Mouse (Mus musculus) layer of hippocampus, postnatal 14 days (tissue): ENCODE measurements around the gene Eml4. TPM values are rescaled to one million over a fixed set of nuclear protein-coding genes. Genes with fewer than 3 reads are reported as not detected.

Experiments used
- DNase-seq, 2 experiments: peaks; one replicate each; pipeline ENCODE4 v3.0.0; 2021 to 2022; ENCODE audit warnings: low spot score in 2 of 2, mixed read lengths in 1 of 2
- long read RNA-seq, 2 experiments: library from polyadenylated mRNA; stranded (forward); transcript quantifications; one replicate each; pipeline ENCODE4 v2.0.0; 2021
- total RNA-seq, 2 experiments: library from RNA; stranded (reverse); gene quantifications; 2 replicates each; pipeline ENCODE4 v1.2.3; 2021

The Eml4 gene
- total RNA-seq = 10 to 100 TPM; 28.7 to 29.4 TPM
- long read RNA-seq, experiment 1, full-length matches to known transcripts = 12 of 31 reads
- long read RNA-seq, experiment 1, partial matches to known transcripts = 2 of 31 reads
- long read RNA-seq, experiment 1, other reads (novel, unspliced or antisense) = 17 of 31 reads
- long read RNA-seq, experiment 2, full-length matches to known transcripts = 19 of 35 reads
- long read RNA-seq, experiment 2, partial matches to known transcripts = 1 of 35 reads
- long read RNA-seq, experiment 2, other reads (novel, unspliced or antisense) = 15 of 35 reads

DNA sequence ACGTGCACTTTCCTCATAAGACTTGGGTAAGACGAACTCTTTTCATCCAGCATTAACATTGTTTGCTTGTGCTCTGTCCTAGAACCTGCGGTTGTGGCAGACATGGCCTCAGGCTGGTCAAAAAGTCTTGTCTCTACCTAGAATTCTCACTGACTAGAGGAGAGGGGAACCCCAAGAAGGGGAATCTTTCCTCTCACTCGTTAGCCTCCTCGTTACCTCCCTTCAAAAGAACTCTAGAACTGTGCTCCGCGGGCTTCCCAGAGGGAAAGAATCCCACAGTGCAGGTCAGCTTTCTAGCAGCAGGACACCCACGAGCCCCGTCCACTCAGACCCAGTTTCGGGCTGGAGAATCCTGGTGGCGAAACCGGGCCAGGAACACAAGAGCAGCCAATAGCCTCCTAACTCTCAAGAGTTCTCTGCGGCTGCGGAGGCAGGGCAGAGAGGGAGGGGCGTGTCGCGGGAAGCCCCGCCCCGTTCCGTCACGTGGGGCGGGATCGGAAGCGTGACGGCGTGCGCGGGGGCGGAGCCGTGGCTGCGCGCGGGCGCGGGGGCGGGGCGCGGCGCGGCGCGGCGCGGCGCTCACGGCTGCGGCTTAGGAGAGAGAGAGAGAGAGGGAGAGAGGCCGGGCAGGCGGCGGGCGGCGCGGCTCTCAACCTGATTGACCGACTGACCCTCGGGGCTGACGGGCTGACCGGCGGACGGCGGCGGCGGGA is at the start of gene Eml4:
Eml4 (plus strand) TSS at position 553 of the 713 bp plus-strand sequence.
- DNase-seq = peak; percentile 93 to 95

DNA sequence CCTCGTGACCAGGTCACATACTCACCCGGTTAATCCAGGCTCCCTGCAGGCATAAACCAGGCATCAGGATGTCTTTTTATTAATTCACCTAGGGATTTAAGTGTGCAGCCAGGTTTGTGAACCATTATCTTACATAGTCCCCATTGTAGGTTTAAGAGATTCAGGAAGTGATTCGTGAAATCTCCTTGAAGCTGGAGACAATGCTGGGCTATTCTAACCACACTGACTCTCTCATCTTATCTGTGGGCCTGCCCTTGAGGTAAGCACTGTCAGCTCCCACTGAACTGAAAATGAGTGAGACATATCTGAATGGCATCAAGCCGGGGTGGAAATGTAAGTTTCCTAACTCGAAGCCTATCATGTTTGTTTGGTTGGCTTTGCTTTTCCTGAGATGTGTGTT is 49.3 kb upstream of the Eml4 start:
- DNase-seq = no peak

DNA sequence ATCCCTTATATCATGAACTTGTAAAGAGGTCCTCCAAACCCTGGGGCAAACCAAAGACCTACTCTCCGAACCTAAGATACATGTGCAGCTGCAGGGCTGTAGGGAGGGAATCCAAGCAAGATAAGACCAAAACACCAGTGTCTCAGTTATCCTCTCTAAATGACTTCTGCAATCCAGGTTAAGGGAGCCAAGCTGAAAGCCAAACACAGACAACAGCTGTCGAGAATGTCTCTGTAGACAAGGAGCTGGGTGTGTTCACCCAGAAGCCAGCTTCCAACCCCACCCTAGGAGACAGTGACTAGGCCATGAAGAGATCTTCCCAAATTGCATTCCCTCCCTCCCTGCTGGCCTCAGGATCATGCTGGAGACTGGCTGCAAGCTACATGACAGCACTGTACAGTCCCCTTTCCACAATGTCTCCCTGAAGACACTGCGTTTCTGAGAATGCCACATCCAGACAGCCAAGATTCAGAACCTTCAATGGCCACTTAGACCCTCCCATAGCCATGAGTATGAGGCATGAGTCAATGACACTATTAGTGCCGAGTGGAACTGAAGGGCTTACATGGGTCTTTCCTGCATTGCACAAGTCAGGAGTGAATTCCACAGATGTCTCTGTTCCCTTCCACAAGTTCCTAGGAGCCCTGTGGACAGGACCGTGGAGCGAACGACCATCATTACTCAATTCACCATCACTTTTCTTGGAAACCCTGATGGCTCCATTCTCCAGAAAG is 46.5 kb upstream of the Eml4 start:
- no peak for DNase-seq

DNA sequence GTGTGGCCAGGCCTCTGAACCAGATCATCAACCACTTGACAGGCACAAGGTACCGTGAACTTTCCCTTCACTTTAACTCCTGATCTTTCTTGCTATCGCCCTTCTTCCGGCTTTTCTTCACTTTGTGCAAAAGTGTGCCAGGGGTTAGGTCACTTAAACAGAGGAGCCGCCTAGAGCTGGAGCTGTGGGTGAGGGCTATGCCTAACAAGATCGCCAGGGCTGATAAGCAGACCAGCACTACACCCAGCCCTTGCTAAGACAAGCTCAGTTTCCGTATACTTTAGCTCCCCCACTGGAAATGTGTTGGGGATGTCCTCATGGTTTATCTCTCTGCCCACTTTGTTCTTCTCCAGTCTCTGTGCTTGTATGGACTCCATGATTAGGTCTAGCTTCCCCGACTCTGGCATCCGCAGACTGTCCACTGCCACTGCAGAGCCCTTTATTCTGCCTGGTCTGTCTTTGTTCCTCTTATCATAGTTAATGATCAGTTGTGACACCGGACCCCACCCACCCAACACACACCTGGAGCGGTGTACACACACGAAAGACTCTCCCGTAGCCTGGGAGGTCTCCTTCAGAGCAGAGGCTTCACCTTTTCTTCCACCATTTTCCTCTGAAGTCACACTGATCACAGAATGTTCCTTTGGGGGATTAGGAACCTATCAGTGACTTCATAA is 43.6 kb upstream of the Eml4 start:
- DNase-seq = no peak

DNA sequence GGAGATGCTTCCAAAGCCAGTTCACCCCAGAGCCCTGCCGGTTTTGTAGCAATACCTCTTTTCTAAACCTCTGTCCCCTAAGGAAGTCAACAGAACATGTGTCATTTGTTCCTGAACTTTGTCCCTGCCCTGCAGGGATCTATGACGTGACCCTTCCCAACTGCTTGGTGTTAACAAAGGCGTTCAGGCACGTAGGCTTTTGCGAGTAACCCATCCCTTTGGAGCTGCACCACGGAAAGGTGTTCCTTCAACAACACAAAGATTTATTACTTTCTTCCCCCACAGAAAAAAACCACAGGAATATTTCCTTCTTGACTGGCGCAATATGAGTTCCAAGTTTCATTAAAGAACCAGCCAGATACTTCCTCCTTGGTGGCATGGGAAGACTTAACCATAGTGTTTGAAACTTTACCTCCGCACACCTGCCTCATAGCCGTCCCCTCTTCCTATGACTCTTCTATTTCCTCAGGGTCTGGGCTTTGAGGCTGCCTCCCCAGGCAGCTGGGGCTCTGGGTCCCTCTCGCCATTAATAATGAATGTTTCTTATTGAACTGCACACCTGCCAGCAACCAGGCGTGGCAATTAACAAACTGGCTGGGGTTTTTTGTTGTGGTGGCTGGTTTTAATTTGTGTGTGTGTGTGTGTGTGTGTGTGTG is 43.0 kb upstream of the Eml4 start:
- DNase-seq = no peak

DNA sequence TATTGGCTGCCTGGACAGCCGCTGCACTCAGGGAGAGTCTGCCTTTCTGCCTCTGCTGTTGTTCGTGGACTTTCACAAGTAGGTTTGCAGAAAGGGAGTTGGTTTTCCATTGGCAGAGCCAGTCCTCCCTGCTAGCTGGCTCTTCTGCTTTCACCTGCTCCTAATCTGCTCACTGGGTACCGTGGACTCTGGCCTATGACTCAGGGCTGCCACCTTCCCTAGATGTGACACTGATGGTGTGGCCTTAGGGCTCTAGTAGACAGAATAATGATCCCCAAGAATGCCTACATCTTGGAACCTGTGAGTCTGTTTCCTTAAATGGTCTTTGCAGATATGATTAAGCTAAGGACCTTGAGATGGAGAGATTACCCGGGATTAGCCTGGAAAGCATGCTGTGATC is 42.3 kb upstream of the Eml4 start:
- DNase-seq = no peak

DNA sequence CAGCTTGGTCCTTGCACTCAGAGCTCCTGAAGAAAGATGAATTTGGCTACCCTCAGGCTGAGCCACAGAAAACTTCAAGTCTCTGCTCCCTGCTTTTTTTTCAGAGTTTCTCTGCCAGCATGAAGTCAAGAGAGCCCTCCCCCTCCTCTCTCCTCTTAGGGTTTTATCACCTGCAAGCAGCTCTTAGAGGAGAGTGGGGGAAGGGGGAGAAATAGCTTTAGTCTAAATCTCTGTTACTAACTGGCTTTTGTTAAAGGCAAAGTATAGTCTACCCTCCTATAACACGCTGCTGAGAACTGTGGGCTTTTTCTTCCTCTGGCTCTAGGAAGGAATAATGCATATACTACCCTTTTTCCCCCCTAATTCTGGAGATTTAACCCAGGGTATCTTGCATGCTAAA is 41.5 kb upstream of the Eml4 start:
- no peak for DNase-seq

DNA sequence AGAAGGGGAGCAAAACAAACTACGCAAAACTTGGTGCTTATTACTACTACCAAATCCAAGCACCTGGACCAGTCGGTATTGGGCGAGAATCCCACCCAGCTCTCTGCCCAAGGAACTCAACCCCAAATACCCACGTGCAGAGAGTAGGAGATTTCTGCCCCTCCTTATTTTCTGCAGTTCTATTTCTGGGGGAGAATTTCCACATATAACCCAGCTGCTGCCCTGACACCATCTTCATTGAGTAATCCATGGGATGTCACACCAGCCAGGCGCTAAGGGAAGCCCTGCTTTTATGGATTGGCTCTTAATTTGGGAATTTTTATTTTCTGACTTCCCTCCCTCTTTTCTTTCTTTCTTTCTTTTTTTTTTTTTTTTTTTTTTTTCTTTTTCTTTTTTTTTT is 38.9 kb upstream of the Eml4 start:
- no peak for DNase-seq

DNA sequence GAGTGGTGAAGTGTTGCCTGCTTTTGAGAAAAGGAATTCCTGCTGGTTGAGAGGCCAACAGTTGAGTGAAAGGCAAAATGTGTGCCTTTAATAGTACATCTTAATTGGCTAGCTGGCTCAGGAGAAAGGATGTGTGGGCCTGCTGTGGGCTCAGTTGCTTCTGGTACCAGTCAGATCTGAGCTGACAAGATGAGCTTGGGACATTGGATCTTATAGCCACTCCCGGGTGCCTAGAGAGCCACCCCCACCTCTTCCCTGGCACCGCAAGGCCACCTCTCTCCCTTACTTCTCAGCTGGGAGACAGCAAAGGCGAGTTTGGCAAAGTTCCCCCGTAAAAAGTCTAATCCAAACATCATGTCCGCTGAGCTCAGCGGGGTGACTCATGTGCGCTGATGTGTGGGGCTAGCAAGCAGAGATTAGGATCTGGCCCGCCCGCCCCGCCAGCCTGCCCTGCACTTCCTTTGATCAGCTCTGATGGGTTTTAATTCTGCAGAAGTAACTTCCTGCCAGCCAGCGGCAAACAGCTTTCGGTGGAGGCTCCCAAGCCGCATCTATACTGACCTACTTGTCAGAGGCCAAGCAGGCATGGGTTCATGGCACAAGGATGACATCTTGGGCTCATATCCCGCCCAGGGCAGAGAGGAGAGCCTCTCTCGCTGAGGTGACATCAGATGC is 38.4 kb upstream of the Eml4 start:
- DNase-seq = no peak

DNA sequence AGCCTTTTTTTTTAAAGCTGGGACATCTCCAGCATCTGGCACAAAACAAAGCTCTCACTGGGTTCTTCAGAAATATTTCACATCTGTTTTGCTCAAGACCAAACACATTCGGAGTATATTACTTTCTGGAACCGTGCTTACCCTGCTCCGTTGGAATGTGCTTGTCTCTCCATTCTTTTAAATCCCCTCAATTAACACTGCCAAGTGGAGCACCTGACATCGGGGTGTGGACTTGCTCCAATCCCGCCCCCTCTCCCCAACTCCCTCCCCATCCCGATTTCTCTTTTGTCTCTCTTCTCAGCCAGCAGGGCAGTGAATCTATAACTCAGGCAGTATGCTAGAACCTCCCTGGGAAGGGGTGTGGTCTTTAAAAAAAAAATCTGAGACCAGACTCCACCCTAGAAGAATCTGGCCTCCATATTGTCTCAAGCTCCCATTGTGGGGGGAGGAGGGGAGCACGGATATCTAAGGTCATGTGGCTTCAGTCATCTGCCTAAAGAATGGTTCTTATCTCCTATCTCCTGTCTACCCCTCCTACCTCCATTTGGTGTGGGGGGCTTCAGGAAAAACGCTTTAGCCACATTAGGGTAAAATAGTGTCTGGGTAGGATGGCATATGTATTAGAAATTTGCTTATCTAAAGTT is 37.6 kb upstream of the Eml4 start:
- no peak for DNase-seq

DNA sequence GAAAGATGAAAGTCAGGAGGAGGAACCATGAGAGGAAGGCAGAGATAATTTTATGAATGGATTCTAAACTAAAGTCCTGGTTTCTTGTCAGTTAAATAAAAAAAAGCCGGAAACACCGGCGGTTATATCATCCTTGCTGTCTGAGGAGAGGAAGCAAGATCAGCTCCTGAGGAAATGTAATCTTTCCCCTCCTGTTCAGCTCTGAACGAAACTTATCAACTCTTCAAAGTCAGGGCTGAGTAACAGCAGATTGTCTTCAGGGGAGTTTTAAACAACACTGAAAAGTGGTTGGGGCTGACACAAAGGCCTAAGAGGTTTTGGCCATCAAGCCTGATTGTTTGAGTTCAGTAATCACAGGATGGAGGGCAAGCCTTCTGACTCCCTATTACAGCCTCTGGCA is 35.3 kb upstream of the Eml4 start:
- DNase-seq = no peak

DNA sequence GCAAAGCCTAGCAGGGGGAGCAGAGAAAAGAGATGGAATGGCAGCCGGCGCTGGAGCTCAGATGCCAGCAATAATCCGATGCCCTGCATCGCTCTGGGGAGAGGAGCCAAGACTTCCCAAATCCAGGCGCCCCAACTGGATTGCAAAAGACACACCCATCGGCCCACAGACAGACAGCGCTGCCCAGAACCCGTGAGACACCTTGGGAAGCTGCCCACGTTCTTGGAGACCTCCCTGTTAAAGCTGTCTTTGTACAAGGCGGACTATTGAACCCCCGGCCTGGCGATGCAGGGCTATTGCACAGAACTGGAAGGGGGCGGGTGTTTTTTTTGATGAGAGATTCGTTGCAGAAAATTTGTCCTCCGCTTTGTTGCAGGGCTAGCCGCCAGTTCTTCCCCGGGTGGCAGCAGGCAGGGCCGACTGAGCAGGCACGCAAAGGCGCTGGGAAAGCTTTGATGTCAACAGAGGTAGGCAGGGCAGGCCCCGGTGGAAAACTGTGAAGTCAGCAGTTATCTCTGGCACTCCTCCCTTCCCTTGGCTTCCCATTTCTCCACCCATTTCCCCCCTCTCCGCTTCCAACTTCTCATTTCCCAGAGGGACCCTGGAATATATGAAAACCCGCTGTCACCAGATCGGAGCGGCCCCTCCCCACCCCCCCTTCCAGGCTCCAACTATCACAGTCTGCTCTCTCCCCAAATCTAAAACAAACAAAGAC is 28.0 kb upstream of the Eml4 start:
- peak; percentile 54 to 73 for DNase-seq

DNA sequence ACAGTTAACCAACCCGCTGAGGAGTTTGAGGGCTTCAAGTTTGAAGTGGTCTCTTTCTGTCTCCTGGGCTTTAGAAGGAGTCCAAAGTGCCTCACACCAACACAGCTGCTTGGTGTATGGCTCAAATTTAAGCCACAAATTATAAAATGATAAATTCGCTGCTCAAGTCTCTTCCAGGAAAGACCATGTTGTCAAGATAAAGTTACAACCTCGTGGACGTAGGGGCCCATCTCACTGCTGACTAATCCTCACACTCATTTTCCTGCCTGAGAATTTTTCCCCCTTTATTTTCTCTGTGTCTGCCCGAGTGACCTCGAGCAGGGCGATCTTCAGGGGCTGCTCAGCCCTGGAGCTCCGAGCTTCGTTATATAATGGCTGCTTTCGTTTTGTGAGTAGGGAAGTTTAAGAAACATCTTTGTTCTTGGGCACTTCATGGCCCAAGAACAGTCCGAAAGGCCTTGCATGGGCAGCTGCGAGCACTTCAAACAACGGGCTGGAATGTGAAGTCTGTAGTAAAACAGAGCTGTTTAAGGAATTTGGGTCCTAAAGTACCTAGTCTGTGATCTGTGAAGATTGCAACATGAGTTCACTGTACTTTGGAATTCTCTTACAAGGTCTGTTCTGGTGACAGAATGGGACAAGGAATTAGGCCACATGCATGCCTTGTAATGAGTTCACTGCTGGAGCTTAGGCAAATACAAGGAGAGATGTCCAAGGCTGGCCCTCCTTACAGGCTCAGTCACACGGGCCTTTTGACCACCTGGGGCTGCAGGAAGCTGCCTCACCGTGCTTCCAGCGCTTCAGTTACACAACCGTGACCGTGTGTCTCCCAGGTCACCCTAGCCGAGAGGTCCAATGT is 27.1 kb upstream of the Eml4 start:
- DNase-seq = peak in 1 of 2 experiments; percentile 7

DNA sequence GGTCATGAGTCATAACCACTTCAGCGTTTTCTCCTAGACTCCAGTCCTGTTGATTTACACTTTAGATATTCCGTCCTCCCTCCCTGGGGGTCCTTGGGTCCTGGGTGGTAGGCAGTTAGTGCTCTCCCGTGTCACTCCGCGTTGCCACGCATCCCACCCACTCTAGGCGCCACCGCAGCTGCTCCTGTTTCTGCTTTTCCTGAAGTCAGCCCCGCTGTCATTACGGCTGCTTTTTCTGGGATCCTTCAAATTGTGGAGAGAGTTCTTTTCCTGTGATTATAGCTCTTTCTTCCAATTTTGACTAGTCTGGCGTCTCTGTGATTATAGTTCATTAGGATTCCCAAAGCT is 26.5 kb upstream of the Eml4 start:
- no peak for DNase-seq

DNA sequence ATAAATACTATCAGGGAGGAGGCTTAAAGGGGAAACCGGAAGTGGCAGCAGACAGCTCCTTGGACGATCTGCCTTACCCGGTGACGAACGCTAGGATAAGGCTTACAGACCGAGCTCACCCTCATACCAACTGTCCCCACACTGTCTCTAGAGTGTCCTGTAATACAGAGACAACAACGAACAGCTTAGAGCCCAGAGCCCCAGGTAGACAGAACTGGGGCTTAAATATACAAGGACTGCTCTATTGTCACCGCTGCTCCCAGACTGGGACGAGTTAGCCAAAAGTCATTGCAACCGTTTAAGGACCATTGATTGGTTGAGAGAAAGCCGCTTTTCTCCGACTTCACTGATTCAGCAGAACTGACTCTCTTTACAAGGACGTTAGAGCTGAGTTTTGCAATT is 15.5 kb upstream of the Eml4 start:
- DNase-seq = no peak

DNA sequence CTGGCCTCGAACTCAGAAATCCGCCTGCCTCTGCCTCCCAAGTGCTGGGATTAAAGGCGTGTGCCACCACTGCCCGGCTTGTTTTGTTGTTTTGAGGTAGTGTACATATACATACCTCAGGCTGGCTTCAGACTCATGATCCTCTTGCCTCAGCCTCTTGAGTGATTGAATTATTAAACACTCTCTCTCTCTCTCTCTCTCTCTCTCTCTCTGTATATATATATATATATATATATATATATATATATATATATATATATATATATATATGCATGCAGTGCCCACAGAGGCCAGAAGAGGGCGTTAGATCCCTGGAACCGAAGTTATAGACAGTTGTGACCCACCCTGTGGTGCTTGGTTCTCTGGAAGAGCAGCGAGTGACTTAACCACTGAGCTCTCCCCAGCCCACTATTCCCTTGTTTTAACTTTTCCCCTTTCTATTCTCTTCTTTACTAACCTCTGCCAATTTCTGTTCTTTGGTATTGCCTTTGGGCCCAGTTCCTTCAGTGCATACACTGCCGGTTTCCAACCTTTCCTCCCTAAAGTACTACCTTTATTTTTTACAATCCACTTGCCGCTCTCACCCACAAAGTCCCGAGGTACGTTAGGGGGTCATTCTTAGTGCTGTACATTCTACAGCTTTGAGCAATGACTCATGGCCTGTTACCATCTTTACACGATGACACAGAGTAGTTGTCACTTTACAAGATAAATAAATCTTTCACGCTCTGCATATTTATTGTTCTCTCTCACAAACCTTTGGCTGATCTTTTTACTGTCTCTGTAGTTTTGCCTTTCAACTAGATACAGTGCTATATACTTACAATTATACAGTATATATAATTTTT is 13.5 kb upstream of the Eml4 start:
- no peak for DNase-seq

DNA sequence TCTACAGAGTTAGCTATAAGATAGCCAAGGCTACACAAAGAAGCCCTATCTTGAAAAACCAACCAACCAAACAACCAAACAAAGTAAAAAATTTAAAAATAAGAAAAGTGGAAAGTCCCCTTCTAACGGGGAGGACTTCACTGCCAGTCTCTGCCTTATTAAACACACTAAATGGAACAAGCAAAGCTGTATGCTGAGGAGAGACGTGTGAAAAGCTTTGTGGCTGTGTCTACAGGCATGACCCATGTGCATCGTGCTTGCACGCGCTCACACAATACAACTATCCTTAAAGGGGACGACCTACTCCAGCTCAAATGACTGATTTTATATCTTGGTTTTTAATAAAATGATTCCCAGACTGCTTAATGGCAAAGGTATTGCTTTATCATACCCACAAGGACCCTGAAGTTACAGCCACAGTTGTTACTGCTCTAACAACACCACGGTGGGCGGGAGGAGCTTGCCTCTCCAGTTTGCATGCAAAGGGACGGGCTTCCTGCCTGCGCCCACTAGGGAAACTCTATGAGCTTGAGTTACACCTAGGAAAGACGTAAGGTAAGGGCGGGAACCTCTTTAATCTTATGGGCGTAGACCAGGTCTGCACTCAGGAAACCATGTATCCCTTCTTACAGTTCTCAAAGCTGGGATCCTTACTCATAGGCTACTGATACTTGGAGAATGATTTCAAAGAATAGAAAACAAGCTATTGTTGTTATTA is 11.2 kb upstream of the Eml4 start:
- DNase-seq = no peak
